Mouse (Mus musculus) olfactory bulb, adult 2 months (tissue): ENCODE data around the gene Ppdpf.

Experiments
- CTCF ChIP-seq: fragments of 200-500 bp; IDR thresholded peaks from 2 replicates; pipeline ENCODE4 v1.5.1; 2012; ENCODE audit warnings: low read depth, mild to moderate bottlenecking, low read length, moderate library complexity; ENCODE audit not compliant: insufficient read depth
- POLR2A ChIP-seq: fragments of 200-500 bp; IDR thresholded peaks from 2 replicates; pipeline ENCODE4 v1.6.1; 2012; ENCODE audit warnings: mild to moderate bottlenecking, low read depth, low read length, moderate library complexity; ENCODE audit not compliant: insufficient read depth

DNA sequence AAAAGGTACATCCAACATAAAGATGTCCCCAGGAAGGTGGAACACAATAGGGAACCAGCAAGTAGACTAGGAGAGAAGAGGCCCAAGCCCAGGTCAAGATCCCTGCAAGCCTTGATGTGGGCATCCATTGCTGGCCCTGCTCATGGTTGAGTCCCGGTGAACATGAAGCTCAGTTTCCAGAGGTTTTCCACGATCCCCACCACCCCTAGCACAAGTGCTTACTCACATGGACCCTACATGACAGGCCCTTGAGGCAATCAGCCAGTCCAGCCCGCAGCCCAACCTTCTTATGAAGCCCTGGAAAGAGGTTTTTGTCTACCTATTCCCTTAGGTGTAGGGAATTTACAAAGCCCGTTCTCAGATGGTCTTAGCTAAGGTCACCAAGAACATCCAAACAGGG lies 29.9 kb upstream of the Ppdpf start:
- TF ChIP-seq CTCF (no peak), POLR2A (no peak)
